In genomic region chr4:128670566-128671191, GRCm38 (mm10) we compare ENCODE assay signal across 10 mouse cellular contexts. TPM values are rescaled to one million over a fixed set of nuclear protein-coding genes. Genes with fewer than 3 reads are reported as not detected.
A peak's percentile ranks its signal among the peaks of the same experiment; 100 is the strongest.
DNase-seq lines count a peak whose midpoint lies in the region; ATAC-seq and TF ChIP-seq lines count a peak whose summit lies in the region.
"Had no signal": no experiment of that assay in that cellular context is flagged by ENCODE, and none has a peak within 500 bp of the region (broad histone marks: within the 10 kb centered on the region; RNA-seq: fewer than 3 reads in every experiment).

No protein-coding gene starts in this region.

- H3K4me2 ChIP-seq in liver, embryonic 13.5 days, result peak overlapping the region; percentile 17; the same call in 1 of the 2 replicates

- no peak for TF ChIP-seq CTCF in gastrocnemius, adult 2 months (IDR thresholded peaks at IDR 0.05)

- H3K27me3 ChIP-seq in liver, embryonic 13.5 days, result no peaks in the 10 kb centered on the region

- no peak for DNase-seq in gastrocnemius, adult 2 months
- no peak for DNase-seq in gastrocnemius, postnatal 36 days
- DNase-seq in embryo, embryonic 10.5 days (ENCODE audit: low spot score), result peak; percentile 81
- DNase-seq in kidney, adult 11 months, result peak; percentile 27
- DNase-seq in liver, embryonic 13.5 days, result no peak
- DNase-seq in adrenal gland, adult 2 months, result no peak
- DNase-seq in frontal cortex, postnatal 14 days (ENCODE audit: low spot score in 2 of 2), result no peak
- no peak for DNase-seq in layer of hippocampus, postnatal 25 days (ENCODE audit: extremely low spot score in 1 of 2, low spot score in 1 of 2)
- DNase-seq: adrenal gland, postnatal 25 days had no signal

- no peak overlapping the region for H3K27ac ChIP-seq in gastrocnemius, adult 2 months
- peak overlapping the region; percentile 79; the same call in 1 of the 2 replicates for H3K27ac ChIP-seq in liver, embryonic 13.5 days

- intact Hi-C loops in gastrocnemius, adult 2 months (cut with DNase I), result no loop called here
- intact Hi-C loops in gastrocnemius, postnatal 36 days (cut with DNase I), result no loop called here

- H3K4me1 ChIP-seq in liver, embryonic 13.5 days (replicated peaks), result peaks cover 67% of the 10 kb centered on the region

- peak overlapping the region; percentile 17 for H3K4me3 ChIP-seq in gastrocnemius, adult 2 months
- no peak overlapping the region for H3K4me3 ChIP-seq in liver, embryonic 13.5 days (replicated peaks)

- H3K9me3 ChIP-seq in liver, embryonic 13.5 days (replicated peaks), result no peaks in the 10 kb centered on the region

- peak overlapping the region; percentile 36; the same call in 1 of the 2 replicates for H3K9ac ChIP-seq in liver, embryonic 13.5 days

- ATAC-seq in liver, embryonic 13.5 days (ENCODE audit: low read depth), result peak; percentile 75
- ATAC-seq: CD4-positive, CD25-positive, alpha-beta regulatory T cell, adult 4 months had no signal

- WGBS in liver, embryonic 13.5 days (ENCODE audit: insufficient replicate concordance), result 47% methylated on average over 11 of the region's 11 CpGs

- H3K36me3 ChIP-seq in liver, embryonic 13.5 days, result no peaks in the 10 kb centered on the region

RNA-seq across cellular contexts. Expression of gene Phc2, which starts 16.2 kb away (rescaled TPM):
- 10 to 100 TPM; 17.3 to 25.1 TPM for total RNA-seq in gastrocnemius, adult 2 months (2021)
- 10 to 100 TPM; 15.5 to 17.8 TPM for total RNA-seq in gastrocnemius, postnatal 36 days (2021)
- polyA plus RNA-seq in liver, embryonic 13.5 days (2015; fragmentation: Nextera tagmentation; extraction: Ambion mirVana), result 9.9 and 12.9 TPM in 2 replicates
- 10 to 100 TPM; 72.6 to 91.6 TPM for total RNA-seq in adrenal gland, adult 2 months (2021)
- polyA plus RNA-seq in adrenal gland, adult 2 months (2012; rRNA removed), result 84.0 and 89.4 TPM in 2 replicates
- 10 to 100 TPM; 93.8 to 95.1 TPM for total RNA-seq in layer of hippocampus, postnatal 25 days (2021)

RNA-seq across cellular contexts. Expression of gene Tlr12, which starts 52.3 kb away (rescaled TPM):
- not detected for total RNA-seq in gastrocnemius, adult 2 months (2021)
- under 1 TPM in 1 of 2 experiments, not detected in 1; 0.71 TPM for total RNA-seq in gastrocnemius, postnatal 36 days (2021)
- polyA plus RNA-seq in liver, embryonic 13.5 days (2015; fragmentation: Nextera tagmentation; extraction: Ambion mirVana), result 0.92 and 1.2 TPM in 2 replicates
- total RNA-seq in adrenal gland, adult 2 months (2021), result 1 to 10 TPM in 1 of 2 experiments, under 1 TPM in 1; 0.46 to 1.0 TPM
- polyA plus RNA-seq in adrenal gland, adult 2 months (2012; rRNA removed), result 0.97 and 1.5 TPM in 2 replicates
- total RNA-seq in layer of hippocampus, postnatal 25 days (2021), result under 1 TPM; 0.71 to 0.80 TPM

Comparison
In these comparisons a context has a peak if more than half of its experiments do, and no peak if none do; other contexts are left out.
1. DNase-seq: peak in embryo, embryonic 10.5 days (single experiment) and kidney, adult 11 months (single experiment); none in gastrocnemius, adult 2 months (single experiment), gastrocnemius, postnatal 36 days (0 of 2), liver, embryonic 13.5 days (single experiment), adrenal gland, adult 2 months (single experiment), frontal cortex, postnatal 14 days (0 of 2) and layer of hippocampus, postnatal 25 days (0 of 2).